Mouse (Mus musculus) neural tube, embryonic 11.5 days (tissue): ENCODE results near the gene Gm21887. TPM values are rescaled to one million over a fixed set of nuclear protein-coding genes. Genes with fewer than 3 reads are reported as not detected.
"Not testable (repeated sequence)": the region's sequence is repeated elsewhere in the genome, so short reads cannot be mapped to it uniquely, and the experiment has no call there.

Experiments used
- ATAC-seq: fragments of 200-750 bp; cut with Nextera tagmentation; 2 replicates; pipeline ENCODE4 v1.8.0; 2017; ENCODE audit warnings: moderate number of reproducible peaks, mild to moderate bottlenecking, moderate TSS enrichment, moderate library complexity; ENCODE audit not compliant: insufficient read depth, low FRiP score, low TSS enrichment
- DNase-seq: peaks from one replicate; pipeline ENCODE4 v3.0.0-alpha.2; 2015; ENCODE audit warnings: low spot score
- H3K27ac ChIP-seq: fragments of 300-500 bp; sonication (generic); 2 replicates; pipeline ENCODE4 v1.5.1; 2014; ENCODE audit warnings: low read depth, mild to moderate bottlenecking, low read length
- H3K27me3 ChIP-seq: fragments of 300-500 bp; sonication (generic); 2 replicates; pipeline ENCODE4 v1.6.1; 2014; ENCODE audit warnings: mild to moderate bottlenecking, low read length, mixed read lengths; ENCODE audit not compliant: control insufficient read depth, insufficient read depth
- H3K36me3 ChIP-seq: fragments of 300-500 bp; sonication (generic); 2 replicates; pipeline ENCODE4 v1.6.1; 2014; ENCODE audit warnings: mild to moderate bottlenecking, low read length, moderate library complexity, mixed read lengths; ENCODE audit not compliant: control insufficient read depth, insufficient read depth
- H3K4me1 ChIP-seq: fragments of 300-500 bp; sonication (generic); 2 replicates; pipeline ENCODE4 v1.6.1; 2014; ENCODE audit warnings: low read length, mixed read lengths; ENCODE audit not compliant: control insufficient read depth, insufficient read depth
- H3K4me2 ChIP-seq: fragments of 300-500 bp; sonication (generic); 2 replicates; pipeline ENCODE4 v1.6.1; 2014; ENCODE audit warnings: low read depth, mild to moderate bottlenecking, moderate library complexity
- H3K4me3 ChIP-seq: fragments of 300-500 bp; sonication (generic); 2 replicates; pipeline ENCODE4 v1.5.1; 2014; ENCODE audit warnings: low read depth, low read length
- H3K9ac ChIP-seq: fragments of 300-500 bp; sonication (generic); 2 replicates; pipeline ENCODE4 v1.6.1; 2014; ENCODE audit warnings: mild to moderate bottlenecking, low read length
- H3K9me3 ChIP-seq: fragments of 300-500 bp; sonication (generic); 2 replicates; pipeline ENCODE4 v1.6.1; 2016; ENCODE audit warnings: low read length; ENCODE audit not compliant: control insufficient read depth
- WGBS: fragments of 180-500 bp; shearing (Covaris S2); extraction: QIAGEN DNeasy Blood & Tissue Kit; methylation state at CpG from one replicate; pipeline ENCODE4 v1.1.7; 2014; 5-methylcytosine and 5-hydroxymethylcytosine counted together
- polyA plus RNA-seq: library from polyadenylated mRNA; unstranded; fragments of >200 nt; fragmentation: Nextera tagmentation; extraction: Ambion mirVana; gene quantifications from 2 replicates; pipeline ENCODE4 v1.2.1, GENCODE M21; 2014

Gm21887 gene
- polyA plus RNA-seq, 1 experiment from 2014 or later, result 214 TPM

GRCm38 (mm10) chrX:169974456-169974855 is 35.0 kb upstream of the Gm21887 start:
- H3K4me1 ChIP-seq, result not testable (repeated sequence)

GRCm38 (mm10) chrX:169974974-169975373 is 34.5 kb upstream of the Gm21887 start:
- H3K9me3 ChIP-seq, result peaks cover 25% of the 10 kb centered on the region; the same call in 1 of the 2 replicates
- not testable (repeated sequence) for ATAC-seq, H3K4me2 ChIP-seq, DNase-seq, H3K9ac ChIP-seq, H3K27me3 ChIP-seq, H3K4me1 ChIP-seq, H3K27ac ChIP-seq, H3K36me3 ChIP-seq, H3K4me3 ChIP-seq
- 73% methylated on average over 6 of the region's 6 CpGs for WGBS

More at GRCm38 (mm10) chrX:169974456-169974855, 35.0 kb upstream of the Gm21887 start:
- H3K9ac ChIP-seq, H3K4me3 ChIP-seq, ATAC-seq, DNase-seq, H3K27ac ChIP-seq, H3K27me3 ChIP-seq, H3K36me3 ChIP-seq, H3K4me2 ChIP-seq: not testable (repeated sequence)
- 69% methylated on average over 4 of the region's 4 CpGs for WGBS
- peaks cover 21% of the 10 kb centered on the region; the same call in 1 of the 2 replicates for H3K9me3 ChIP-seq

- not testable (repeated sequence) for H3K4me1 ChIP-seq, H3K27me3 ChIP-seq, H3K4me3 ChIP-seq, ATAC-seq, DNase-seq, H3K9ac ChIP-seq, H3K36me3 ChIP-seq, H3K27ac ChIP-seq, H3K4me2 ChIP-seq
- 86% methylated on average over 3 of the region's 3 CpGs for WGBS
- peaks cover 25% of the 10 kb centered on the region; the same call in 1 of the 2 replicates for H3K9me3 ChIP-seq
Measured at GRCm38 (mm10) chrX:169975681-169976131, 33.8 kb upstream of the Gm21887 start.

GRCm38 (mm10) chrX:169976340-169976739 is 33.1 kb upstream of the Gm21887 start:
- not testable (repeated sequence) for H3K27me3 ChIP-seq, H3K27ac ChIP-seq, H3K4me1 ChIP-seq, H3K9ac ChIP-seq, ATAC-seq, H3K4me2 ChIP-seq, H3K36me3 ChIP-seq, DNase-seq, H3K4me3 ChIP-seq
- WGBS, result 73% methylated on average over 5 of the region's 5 CpGs
- H3K9me3 ChIP-seq, result peaks cover 25% of the 10 kb centered on the region; the same call in 1 of the 2 replicates

- DNase-seq, result not testable (repeated sequence)
Measured at GRCm38 (mm10) chrX:169977856-169978435, 31.5 kb upstream of the Gm21887 start.

GRCm38 (mm10) chrX:169978436-169979381 is 30.8 kb upstream of the Gm21887 start:
- WGBS, result 71% methylated on average over 29 of the region's 29 CpGs
- not testable (repeated sequence) for H3K27ac ChIP-seq

More at GRCm38 (mm10) chrX:169977856-169978435, 31.5 kb upstream of the Gm21887 start:
- not testable (repeated sequence) for H3K9ac ChIP-seq, H3K4me2 ChIP-seq, ATAC-seq, H3K27me3 ChIP-seq, H3K4me3 ChIP-seq, H3K4me1 ChIP-seq, H3K27ac ChIP-seq
- Histone ChIP-seq H3K9me3 (peaks cover 35% of the 10 kb centered on the region; the same call in 1 of the 2 replicates), H3K36me3 (peaks cover 12% of the 10 kb centered on the region)
- 90% methylated on average over 7 of the region's 7 CpGs for WGBS

GRCm38 (mm10) chrX:169979461-169980202 is 29.8 kb upstream of the Gm21887 start:
- WGBS, result 80% methylated on average over 20 of the region's 20 CpGs
- not testable (repeated sequence) for H3K27ac ChIP-seq, H3K27me3 ChIP-seq, H3K4me2 ChIP-seq, H3K4me1 ChIP-seq, DNase-seq, H3K4me3 ChIP-seq, H3K9ac ChIP-seq
- ATAC-seq, result peak; percentile 17
- Histone ChIP-seq H3K36me3 (peaks cover 17% of the 10 kb centered on the region), H3K9me3 (peaks cover 36% of the 10 kb centered on the region; the same call in 1 of the 2 replicates)

More at GRCm38 (mm10) chrX:169978436-169979381, 30.8 kb upstream of the Gm21887 start:
- not testable (repeated sequence) for H3K4me2 ChIP-seq, H3K9ac ChIP-seq, H3K27me3 ChIP-seq, H3K4me1 ChIP-seq, H3K4me3 ChIP-seq, ATAC-seq
- DNase-seq, result peak; percentile 73
- Histone ChIP-seq H3K9me3 (peaks cover 36% of the 10 kb centered on the region; the same call in 1 of the 2 replicates), H3K36me3 (peaks cover 14% of the 10 kb centered on the region)

GRCm38 (mm10) chrX:169980203-169980556 is 29.3 kb upstream of the Gm21887 start:
- H3K9ac ChIP-seq, ATAC-seq, H3K4me3 ChIP-seq, H3K27me3 ChIP-seq, H3K4me1 ChIP-seq, H3K27ac ChIP-seq, DNase-seq, H3K4me2 ChIP-seq: not testable (repeated sequence)
- Histone ChIP-seq H3K36me3 (peaks cover 17% of the 10 kb centered on the region), H3K9me3 (peaks cover 33% of the 10 kb centered on the region; the same call in 1 of the 2 replicates)
- WGBS, result 87% methylated on average over 6 of the region's 6 CpGs
